Mouse (Mus musculus): ENCODE measurements around the gene Zranb2. TPM values are rescaled to one million over a fixed set of nuclear protein-coding genes. Genes with fewer than 3 reads are reported as not detected.

Gene Zranb2
- total and polyA plus RNA-seq, 2 experiments from 2014 or later: 55.1 to 93.4 TPM

DNA sequence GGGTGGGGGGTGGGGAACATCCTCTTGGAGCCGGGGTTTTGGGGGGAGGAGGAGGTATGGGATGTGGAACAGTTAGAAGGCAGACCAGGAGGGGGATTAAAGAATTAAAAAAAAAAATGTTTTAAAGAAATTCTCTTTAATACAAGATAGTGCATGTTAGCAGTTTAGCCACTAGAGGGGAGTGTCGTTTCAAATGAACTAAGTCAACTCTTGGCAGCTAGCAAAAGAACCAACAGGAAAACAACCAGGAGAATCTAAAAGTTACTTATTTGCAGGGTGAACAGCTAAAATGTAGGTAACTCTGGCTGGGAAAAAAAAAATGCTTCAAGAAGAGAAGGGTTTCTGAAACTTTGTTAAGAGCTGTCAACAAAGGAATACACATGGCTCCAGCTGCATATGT lies 31.2 kb downstream of the Zranb2 start:
- 0 out of 2 replicates have a peak, but pooled peaks cover 6% of the 10 kb centered on the region for H3K4me1 ChIP-seq (ENCODE audit: insufficient read depth, low read length)

DNA sequence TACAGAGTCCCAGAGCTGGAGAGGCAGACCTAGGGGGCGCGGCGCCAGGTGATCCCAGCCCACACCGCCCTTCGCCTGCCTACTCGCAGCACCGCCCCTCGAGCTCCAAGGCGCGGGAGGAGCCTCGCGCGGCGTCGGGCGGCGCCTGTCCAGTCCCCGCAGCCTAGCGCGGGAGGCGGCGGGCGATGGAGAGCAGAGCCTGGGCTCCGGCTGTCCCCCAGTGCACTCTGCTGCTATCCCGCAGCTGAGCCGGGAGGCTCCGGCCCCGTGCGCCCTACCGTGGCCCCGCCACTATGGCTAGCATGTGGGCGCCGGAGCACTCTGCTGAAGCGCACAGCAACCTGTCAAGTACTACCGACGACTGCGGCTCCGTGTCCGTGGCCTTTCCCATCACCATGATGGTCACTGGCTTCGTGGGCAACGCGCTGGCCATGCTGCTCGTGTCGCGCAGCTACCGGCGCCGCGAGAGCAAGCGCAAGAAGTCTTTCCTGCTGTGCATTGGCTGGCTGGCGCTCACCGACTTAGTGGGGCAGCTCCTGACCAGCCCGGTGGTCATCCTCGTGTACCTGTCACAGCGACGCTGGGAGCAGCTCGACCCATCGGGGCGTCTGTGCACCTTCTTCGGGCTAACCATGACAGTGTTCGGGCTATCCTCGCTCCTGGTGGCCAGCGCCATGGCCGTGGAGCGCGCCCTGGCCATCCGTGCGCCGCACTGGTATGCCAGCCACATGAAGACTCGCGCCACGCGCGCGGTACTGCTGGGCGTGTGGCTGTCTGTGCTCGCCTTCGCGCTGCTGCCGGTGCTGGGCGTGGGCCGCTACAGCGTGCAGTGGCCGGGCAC lies 33.0 kb downstream of the Zranb2 start, which contains the start of gene Ptger3:
Gene Ptger3 (plus strand): TSS at position 168 of the 841 bp plus-strand sequence.
- under 1% methylated on average over 84 of the region's 84 CpGs for WGBS
- peak; percentile 78 for ATAC-seq
- no peaks in the 10 kb centered on the region for H3K9me3 ChIP-seq (ENCODE audit: low read length)
- TF ChIP-seq CTCF (IDR thresholded peaks at IDR 0.05; ENCODE audit: low read depth): no peak
- peak within 1 kb of the TSS; percentile 80 for H3K4me2 ChIP-seq (ENCODE audit: low read depth, low read length)
- peak within 1 kb of the TSS; percentile 33; the same call in 1 of the 2 replicates for H3K9ac ChIP-seq (replicated peaks; ENCODE audit: low read length)
- peak within 1 kb of the TSS; percentile 49 for H3K4me3 ChIP-seq (ENCODE audit: low read length)
- 0 out of 2 replicates have a peak, but pooled peaks cover 6% of the 10 kb centered on the region for H3K4me1 ChIP-seq (ENCODE audit: insufficient read depth, low read length)
- peak; percentile 33 for DNase-seq (ENCODE audit: low spot score)
- peaks cover 23% of the 10 kb centered on the region for H3K27me3 ChIP-seq (ENCODE audit: insufficient read depth, low read length)
- H3K27ac ChIP-seq: no peak within 1 kb of the TSS
- no peaks in the 10 kb centered on the region for H3K36me3 ChIP-seq (ENCODE audit: insufficient read depth, low read length)

More for the DNA sequence above, 31.2 kb downstream of the Zranb2 start:
- Histone ChIP-seq H3K4me2 (ENCODE audit: low read depth, low read length) (no peak overlapping the region), H3K27me3 (ENCODE audit: insufficient read depth, low read length) (peaks cover 23% of the 10 kb centered on the region), H3K4me3 (ENCODE audit: low read length) (no peak overlapping the region), H3K9ac (replicated peaks; ENCODE audit: low read length) (no peak overlapping the region), H3K9me3 (ENCODE audit: low read length) (no peaks in the 10 kb centered on the region), H3K36me3 (ENCODE audit: insufficient read depth, low read length) (no peaks in the 10 kb centered on the region), H3K27ac (no peak overlapping the region)
- WGBS: 13% methylated on average over 2 of the region's 2 CpGs
- peak; percentile 73 for TF ChIP-seq CTCF (IDR thresholded peaks at IDR 0.05; ENCODE audit: low read depth)
- ATAC-seq (peak; percentile 21; the same call in 1 of the 2 replicates), DNase-seq (ENCODE audit: low spot score) (peak; percentile 88)

DNA sequence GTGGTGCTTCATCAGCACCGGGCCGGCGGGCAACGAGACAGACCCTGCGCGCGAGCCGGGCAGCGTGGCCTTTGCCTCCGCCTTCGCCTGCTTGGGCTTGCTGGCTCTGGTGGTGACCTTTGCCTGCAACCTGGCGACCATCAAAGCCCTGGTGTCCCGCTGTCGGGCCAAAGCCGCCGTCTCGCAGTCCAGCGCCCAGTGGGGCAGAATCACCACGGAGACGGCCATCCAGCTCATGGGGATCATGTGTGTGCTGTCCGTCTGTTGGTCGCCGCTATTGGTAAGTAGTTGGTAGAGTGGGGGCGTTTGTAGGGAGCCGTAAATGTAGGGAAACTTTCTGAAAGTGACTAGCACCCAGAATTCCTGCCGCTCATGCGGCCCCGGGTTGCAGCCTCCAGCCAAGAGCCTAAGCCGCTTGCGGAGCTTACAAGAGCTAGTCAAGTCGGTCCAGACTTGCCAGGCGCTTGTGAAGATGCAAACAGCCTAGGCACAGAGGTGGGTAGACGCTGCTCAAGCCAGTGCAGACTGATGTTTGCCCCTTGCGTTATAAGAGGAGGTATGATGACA lies 33.7 kb downstream of the Zranb2 start:
- Histone ChIP-seq H3K27me3 (ENCODE audit: insufficient read depth, low read length) (peaks cover 23% of the 10 kb centered on the region), H3K9me3 (ENCODE audit: low read length) (no peaks in the 10 kb centered on the region), H3K4me2 (ENCODE audit: low read depth, low read length) (peak overlapping the region; percentile 80), H3K4me3 (ENCODE audit: low read length) (peak overlapping the region; percentile 49), H3K4me1 (ENCODE audit: insufficient read depth, low read length) (0 out of 2 replicates have a peak, but pooled peaks cover 6% of the 10 kb centered on the region), H3K36me3 (ENCODE audit: insufficient read depth, low read length) (no peaks in the 10 kb centered on the region), H3K9ac (replicated peaks; ENCODE audit: low read length) (peak overlapping the region; percentile 33; the same call in 1 of the 2 replicates), H3K27ac (no peak overlapping the region)
- TF ChIP-seq CTCF (IDR thresholded peaks at IDR 0.05; ENCODE audit: low read depth): no peak
- ATAC-seq (peak; percentile 13; the same call in 1 of the 2 replicates), DNase-seq (ENCODE audit: low spot score) (no peak)
- WGBS: 3% methylated on average over 34 of the region's 34 CpGs

DNA sequence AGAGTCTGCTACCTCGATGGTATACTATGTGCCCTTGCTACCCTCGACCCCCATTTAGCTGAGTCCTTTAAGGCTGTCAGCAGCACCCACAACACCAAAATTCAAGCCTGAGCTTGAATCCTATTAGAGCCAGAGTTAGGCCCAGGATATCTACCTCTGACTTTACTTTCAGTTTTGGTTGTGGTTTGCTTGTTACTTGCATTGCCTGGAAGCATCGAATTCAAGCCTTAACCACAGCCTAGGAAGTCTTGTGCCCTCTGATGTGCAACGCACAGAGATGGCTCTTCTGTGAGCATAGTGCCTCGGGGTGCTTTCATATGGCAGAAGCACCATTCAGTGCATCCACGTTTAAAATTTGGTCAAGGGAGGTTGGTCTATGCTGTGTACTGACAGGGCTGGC lies 38.1 kb downstream of the Zranb2 start:
- H3K27me3 ChIP-seq (ENCODE audit: insufficient read depth, low read length): peaks cover 18% of the 10 kb centered on the region
- H3K9ac ChIP-seq (replicated peaks; ENCODE audit: low read length): no peak overlapping the region
- no peaks in the 10 kb centered on the region for H3K9me3 ChIP-seq (ENCODE audit: low read length)
- DNase-seq (ENCODE audit: low spot score): no peak
- H3K4me3 ChIP-seq (ENCODE audit: low read length): no peak overlapping the region
- H3K4me2 ChIP-seq (ENCODE audit: low read depth, low read length): no peak overlapping the region
- no peak for TF ChIP-seq CTCF (IDR thresholded peaks at IDR 0.05; ENCODE audit: low read depth)
- H3K27ac ChIP-seq: no peak overlapping the region
- 0 out of 2 replicates have a peak, but pooled peaks cover under 1% of the 10 kb centered on the region for H3K4me1 ChIP-seq (ENCODE audit: insufficient read depth, low read length)
- H3K36me3 ChIP-seq (ENCODE audit: insufficient read depth, low read length): no peaks in the 10 kb centered on the region
- ATAC-seq: no peak
- WGBS: 87% methylated on average over 6 of the region's 6 CpGs

DNA sequence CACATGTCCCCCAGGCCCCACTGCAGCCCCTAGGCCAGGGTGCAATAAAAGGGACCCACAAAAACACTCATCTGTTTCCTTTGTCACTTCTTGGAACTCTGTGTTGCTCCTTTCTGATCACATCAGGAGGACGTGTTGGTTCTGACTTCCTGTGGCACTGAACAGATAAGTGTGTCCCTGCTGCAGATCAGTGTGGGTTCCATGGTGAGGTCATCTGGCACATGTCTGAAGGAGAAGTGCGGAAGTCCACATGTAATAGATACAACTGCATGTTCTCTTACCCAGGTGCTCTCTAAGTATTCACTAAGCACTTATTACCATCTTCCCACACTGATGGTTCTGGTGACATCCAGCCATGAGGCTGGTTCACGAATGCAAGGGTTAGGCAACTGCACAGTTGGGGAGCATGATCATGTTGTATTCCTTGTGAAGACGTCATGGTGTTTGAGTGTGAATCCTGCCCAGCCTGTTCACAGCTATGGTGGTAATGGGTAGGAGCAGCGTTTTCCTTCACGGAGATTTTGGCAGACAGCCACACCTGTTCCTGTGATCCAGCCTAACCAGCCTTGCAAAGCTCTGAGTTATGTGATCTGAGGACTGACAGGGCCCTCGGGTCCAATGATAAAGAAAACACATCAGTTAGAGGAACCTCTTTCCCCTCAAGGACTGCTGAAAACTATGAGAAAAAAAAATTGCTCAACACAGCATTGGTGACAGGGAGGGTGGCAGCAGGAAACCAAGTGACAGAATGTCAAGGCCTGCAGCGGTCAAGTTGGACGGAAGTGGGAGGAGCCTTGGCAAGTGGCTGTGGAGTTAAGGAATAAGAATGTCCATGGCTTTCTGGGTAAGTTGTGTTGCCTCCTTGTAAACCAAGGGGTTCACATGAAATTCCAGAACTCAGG lies 41.7 kb downstream of the Zranb2 start:
- no peak for TF ChIP-seq CTCF (IDR thresholded peaks at IDR 0.05; ENCODE audit: low read depth)
- Histone ChIP-seq H3K27me3 (ENCODE audit: insufficient read depth, low read length) (no peaks in the 10 kb centered on the region), H3K4me1 (ENCODE audit: insufficient read depth, low read length) (no peaks in the 10 kb centered on the region), H3K9me3 (ENCODE audit: low read length) (no peaks in the 10 kb centered on the region), H3K4me3 (ENCODE audit: low read length) (no peak overlapping the region), H3K4me2 (ENCODE audit: low read depth, low read length) (no peak overlapping the region), H3K9ac (replicated peaks; ENCODE audit: low read length) (no peak overlapping the region), H3K36me3 (ENCODE audit: insufficient read depth, low read length) (no peaks in the 10 kb centered on the region), H3K27ac (no peak overlapping the region)
- no peak for DNase-seq (ENCODE audit: low spot score)
- no peak for ATAC-seq
- 76% methylated on average over 9 of the region's 9 CpGs for WGBS

DNA sequence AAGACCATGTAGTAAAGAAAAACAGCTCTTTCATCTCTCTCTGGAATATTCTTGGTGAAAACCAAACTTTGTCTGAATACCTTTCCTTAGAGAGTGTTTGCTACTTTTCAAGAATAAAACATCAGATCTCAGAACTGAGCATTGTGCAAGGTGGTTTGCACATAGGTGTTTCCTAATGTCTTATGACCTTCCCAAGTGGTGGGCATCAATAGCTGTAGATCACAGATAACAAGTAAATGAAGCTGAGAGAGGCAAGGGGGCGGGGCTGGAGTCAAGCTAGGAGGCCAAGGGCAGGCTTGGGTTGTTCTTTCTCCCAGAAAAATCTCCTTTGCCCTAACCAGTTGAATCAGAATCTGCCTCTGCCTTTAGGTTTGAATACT lies 42.4 kb downstream of the Zranb2 start:
- no peak overlapping the region for H3K4me2 ChIP-seq (ENCODE audit: low read depth, low read length)
- H3K36me3 ChIP-seq (ENCODE audit: insufficient read depth, low read length): no peaks in the 10 kb centered on the region
- no peak for ATAC-seq
- H3K27me3 ChIP-seq (ENCODE audit: insufficient read depth, low read length): no peaks in the 10 kb centered on the region
- H3K27ac ChIP-seq: no peak overlapping the region
- 75% methylated on average over 1 of the region's 1 CpGs for WGBS
- no peak overlapping the region for H3K9ac ChIP-seq (replicated peaks; ENCODE audit: low read length)
- no peaks in the 10 kb centered on the region for H3K9me3 ChIP-seq (ENCODE audit: low read length)
- H3K4me3 ChIP-seq (ENCODE audit: low read length): no peak overlapping the region
- TF ChIP-seq CTCF (IDR thresholded peaks at IDR 0.05; ENCODE audit: low read depth): no peak
- no peaks in the 10 kb centered on the region for H3K4me1 ChIP-seq (ENCODE audit: insufficient read depth, low read length)
- DNase-seq (ENCODE audit: low spot score): no peak
